Mouse (Mus musculus) lung, postnatal 0 days (tissue): ENCODE results near the gene Akap12.

Experiments used
- CTCF ChIP-seq: IDR thresholded peaks from 2 replicates; pipeline ENCODE4 v1.5.1; 2016; ENCODE audit warnings: antibody characterized with exemption, mild to moderate bottlenecking
- EP300 ChIP-seq: IDR thresholded peaks from 2 replicates; pipeline ENCODE4 v1.6.1; 2016; ENCODE audit warnings: antibody characterized with exemption, mild to moderate bottlenecking, control low read depth

DNA sequence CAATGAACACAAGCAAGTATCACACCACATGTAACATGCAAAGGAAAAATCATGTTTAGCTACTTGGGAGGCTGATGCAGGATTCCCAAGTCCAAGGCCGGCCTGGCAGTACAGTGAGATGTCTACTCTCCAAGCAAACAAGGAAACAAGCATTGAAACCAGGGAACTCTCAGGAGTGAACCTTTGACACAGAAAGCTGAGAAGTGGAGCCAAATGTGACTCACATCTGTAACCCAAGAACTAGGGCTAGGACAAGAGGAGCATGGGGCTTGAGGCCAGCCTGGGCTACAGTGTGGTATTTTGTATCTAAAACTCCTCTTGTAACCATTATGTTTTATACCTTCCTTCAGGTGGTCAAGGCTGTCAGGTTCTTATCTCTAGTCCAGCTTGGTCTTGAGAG is 141.0 kb downstream of the Akap12 start:
- TF ChIP-seq EP300 (no peak), CTCF (no peak)
